Mouse (Mus musculus) retina, postnatal 1 day (tissue): ENCODE data around the gene Tnrc6b.
"Not testable (repeated sequence)": the region's sequence is repeated elsewhere in the genome, so short reads cannot be mapped to it uniquely, and the experiment has no call there.

Source experiments
- DNase-seq: peaks from one replicate; pipeline ENCODE4 v3.0.0-alpha.2; 2012

Gene Tnrc6b

DNA sequence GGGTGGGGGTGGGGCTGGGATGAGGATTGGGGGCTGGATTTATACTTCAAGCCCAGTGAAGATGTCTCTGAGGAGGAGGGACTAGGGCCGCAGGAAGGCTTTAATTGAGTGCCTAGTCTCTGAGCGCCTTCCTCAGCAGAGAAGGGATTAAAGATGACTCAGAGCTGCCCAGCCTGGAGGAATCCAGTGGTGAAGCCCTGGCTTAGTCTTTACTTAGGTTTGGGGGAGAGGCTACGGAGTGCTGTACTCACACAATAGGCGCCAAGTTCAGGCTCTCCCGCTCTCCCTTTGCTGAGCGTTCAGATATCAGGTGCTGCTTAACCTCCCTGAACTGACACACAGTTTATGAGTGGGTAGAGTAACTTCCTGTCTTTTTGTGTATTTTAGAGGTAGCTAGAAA lies 86.6 kb downstream of the Tnrc6b start:
- DNase-seq, result peak; percentile 69

DNA sequence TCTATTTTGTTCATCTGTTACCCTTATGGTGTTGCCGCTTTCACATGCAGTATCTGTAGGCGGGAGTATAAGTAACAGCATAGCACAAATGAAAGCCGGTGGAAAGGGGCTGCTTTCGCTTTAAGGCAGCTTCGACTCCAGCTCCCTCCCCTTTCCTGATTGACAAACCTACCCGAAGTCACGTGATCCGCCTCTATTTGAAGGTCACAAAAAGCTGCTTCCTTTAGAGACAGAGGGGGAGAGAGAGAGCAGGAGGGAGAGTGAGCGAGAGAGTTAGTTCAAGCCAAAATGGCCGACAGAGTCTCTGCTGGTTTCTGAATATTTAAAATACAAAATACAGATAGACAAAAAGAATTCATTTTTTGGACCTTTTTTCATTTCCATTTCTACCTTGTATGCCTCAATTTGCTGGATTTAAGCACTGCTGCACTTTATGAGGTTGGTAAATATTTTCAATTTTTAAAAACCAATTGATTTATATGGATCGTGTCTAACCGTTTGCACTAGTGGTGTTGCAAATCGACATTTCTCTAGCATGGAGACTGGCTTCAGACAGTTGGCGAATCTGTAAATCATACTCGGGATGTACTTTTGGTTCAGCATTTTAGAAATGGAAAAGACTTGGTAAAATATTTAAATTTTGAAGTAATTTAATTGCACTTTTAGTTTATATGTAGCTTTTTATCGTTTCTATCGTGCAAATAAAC lies 87.4 kb downstream of the Tnrc6b start:
- DNase-seq, result peak; percentile 99

DNA sequence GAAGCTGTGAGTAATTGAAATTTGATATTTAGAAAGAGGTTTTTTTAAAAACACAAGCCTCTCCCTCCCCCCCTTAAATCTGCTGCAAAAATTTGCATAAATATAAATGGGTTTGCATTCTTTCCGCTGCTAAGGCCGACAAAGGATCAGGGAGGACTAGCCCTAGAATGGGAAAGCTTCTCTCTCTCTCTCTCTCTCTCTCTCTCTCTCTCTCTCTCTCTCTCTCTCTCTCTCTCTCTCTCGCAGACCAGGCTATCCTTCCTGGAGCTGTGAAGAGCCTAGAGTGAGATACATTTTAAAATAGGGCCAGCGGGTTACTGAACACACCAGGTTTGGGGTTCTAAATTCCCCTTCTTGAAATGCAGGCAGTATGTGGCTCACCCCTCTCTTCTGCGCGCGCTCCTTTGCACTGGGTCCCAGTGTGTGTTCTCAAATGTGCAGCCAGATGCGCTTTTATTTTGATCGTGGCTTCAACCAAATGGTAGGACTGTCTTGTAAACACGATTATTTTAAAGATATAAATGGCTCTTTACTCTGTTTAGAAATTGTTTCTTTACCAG lies 88.0 kb downstream of the Tnrc6b start:
- DNase-seq, result peak; percentile 71

DNA sequence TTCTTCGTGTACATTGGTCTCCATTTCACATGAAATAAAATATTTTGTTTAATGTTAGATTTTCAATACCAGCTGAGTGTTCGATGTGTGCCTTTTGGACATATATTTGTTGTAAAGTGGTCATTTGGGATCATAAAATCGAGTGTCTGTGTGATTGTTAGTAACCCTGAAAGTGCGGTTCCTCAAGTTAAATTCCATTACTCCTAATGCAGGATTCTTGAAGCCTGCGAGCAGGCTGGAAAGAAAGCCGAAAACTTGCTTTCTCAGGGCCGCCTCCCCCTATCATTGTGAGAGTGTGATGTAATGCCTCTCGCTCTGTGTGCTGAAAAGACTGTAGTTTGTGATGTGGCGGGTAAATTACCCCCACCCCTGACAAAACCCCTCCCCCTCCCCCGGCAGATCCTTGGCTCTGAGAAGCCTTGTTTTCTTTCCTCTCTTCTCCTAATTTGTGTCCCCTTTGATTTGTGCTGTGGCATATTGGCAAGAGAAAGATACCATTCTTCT lies 88.6 kb downstream of the Tnrc6b start:
- DNase-seq, result peak; percentile 81

DNA sequence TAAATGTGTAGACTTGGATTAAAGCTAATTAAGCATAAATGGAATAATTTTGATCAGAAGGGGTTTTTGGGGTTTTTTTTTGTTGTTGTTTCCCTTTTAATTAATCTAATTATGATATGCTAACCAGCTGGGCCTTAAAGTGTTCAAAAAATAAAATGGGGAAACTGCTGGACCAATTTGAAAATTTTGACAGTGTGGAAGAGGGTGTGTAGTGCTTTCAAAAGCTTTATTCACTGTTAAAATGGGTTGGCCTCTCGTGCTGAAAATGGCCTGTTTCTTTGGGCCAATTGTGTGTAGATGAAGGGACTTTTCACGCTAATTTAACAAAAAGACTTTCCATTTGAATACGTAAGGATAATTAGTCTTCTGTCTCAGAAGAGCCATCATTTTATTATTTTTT lies 89.1 kb downstream of the Tnrc6b start:
- DNase-seq, result peak; percentile 51

DNA sequence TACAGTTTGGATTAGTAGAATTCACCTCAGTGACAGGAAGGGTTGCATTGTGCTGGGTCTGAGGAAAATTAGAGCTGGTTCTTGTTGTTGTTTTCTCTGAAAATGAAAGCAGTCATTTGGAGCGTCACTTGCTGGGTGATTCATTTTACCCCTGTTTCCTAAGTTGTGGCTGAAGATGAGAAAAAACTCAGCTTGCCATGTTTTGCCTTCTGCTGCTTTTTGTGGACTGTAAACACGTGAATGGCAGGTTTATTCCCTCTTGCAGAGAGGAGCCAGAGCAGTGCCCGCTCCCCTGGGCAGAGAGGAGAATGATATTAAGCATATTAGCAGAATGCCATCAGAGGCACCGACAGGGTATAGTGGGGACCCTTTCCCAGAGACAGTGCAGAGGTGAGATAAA lies 89.7 kb downstream of the Tnrc6b start:
- DNase-seq, result no peak

DNA sequence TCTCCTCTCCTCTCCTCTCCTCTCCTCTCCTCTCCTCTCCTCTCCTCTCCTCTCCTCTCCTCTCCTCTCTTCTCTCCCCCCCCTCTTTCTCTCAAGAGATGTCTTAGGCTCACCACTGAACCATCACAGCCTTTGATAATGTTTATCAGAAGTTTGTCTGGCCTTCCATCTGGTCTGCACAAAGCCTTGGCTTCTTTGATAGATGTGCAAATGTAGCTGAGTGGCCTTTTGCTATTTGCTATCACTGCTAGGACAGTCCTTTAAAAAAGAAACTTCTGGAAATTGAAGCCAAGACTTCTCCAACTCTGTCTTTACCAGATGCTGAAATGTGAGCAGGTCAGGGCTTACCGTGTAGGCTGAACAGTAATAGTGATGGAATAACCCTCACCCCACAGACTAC lies 90.5 kb downstream of the Tnrc6b start:
- DNase-seq, result no peak

DNA sequence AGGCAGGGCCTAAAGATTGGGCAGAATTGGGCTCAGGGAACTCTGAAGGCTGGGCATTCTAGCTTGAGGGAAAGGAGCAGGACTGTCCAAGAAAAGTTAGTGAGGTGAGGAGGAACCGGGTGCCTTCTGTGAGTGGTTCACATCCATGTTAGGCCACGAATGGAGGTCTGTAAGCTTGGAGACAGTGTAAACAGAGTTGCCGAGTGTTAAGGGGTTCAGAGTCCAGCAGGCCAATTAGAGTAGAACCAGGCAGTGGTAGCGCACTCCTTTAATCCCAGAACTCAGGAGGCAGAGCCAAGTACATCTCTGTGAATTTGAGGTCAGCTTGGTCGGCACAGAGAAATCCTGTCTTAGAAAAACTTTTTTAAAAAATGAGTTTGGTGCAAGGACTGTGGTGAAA lies 96.0 kb downstream of the Tnrc6b start:
- DNase-seq, result no peak

DNA sequence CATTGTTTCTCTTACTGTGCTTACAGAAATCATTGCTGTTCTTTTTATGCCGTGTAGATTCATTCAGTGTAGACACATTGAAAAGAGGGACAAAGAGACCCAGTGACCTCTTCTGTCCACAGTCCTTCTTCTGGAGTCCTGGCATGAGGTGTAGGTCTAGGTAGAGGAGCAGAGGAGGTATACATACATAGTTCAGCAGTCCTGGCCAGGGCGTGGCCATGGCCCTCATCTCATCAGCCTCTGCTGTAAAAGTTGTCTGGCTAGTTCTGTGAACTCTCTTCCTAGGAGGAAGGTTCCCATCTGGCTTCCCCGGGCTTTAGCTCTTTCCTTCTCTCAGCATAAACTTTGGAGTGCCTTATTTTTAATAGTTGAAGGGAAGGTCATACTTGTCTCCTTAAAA lies 99.1 kb downstream of the Tnrc6b start:
- no peak for DNase-seq

DNA sequence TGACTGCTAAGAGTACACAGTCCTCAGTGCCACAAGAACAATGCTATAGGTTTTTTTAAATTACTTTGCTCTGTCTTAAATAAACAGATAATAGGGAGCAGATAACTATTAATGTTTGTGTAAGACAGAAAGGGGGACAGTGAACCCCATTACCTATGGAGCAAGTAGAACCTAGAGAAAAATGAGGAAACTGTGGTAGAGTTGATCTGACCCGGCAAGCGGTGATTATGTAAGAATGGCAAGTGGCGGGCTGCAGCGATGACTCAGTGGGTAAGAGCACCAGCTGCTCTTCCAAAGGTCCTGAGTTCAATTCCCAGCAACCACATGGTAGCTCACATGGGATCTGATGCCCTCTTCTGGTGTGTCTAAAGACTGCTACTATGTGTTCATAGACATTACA lies 101.7 kb downstream of the Tnrc6b start:
- DNase-seq, result no peak

DNA sequence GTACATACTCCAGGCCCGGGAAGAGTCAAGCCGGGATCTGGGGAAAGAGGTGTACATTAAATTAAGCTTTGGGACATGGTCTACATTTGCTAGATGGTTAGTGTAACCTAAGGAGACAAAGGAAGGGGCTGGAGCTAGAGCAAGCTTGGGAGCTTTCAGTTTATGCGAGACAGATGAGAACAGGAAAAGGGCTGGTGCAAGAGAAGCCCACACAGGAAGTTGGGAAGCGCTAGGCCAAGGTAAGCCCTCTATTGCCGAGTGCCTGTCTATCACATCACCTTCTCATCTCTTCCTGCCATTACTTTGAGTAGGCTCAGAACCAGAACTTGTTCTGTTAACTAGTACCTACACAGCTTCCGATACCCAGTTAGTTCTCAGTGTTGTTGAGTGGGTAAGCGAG lies 103.7 kb downstream of the Tnrc6b start:
- no peak for DNase-seq

DNA sequence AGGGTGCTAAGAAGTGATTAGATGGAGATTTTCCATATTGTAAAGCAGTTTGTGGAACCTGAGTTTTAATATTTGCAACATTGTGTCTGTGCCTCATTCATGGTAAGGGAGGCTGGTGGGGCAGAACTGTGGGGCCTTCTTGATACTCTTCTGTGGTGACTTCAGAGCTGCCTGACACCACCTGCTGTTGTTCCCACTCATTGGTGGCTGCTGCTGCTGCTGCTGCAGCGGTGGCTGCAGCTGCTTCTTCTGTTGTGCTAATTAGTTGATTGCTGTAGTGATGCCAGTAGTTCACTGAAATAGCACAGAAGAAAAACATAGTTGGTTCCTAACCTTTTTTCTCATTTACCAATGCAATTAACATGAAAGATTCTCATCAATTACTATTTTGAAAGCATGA lies 111.2 kb downstream of the Tnrc6b start:
- peak; percentile 40 for DNase-seq

DNA sequence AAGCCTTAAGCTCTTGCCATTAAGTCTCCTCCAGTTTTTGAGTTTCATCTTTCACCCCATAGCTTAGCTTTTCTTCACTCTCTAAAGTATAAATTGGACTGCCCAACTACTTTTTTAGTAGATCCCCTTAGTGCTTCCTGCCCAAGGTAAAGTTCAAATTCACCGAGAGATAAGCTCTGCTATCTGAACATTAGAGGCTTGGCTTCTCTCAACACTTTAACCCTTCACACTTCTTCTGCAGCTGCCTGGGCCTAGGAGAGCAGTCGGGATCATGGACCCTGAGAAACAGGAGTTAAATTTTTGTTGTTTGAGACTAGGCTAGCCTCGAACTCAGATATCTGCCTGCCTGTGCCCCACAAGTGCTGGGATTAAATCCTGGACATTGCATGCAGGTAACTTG lies 120.1 kb downstream of the Tnrc6b start:
- DNase-seq, result no peak

DNA sequence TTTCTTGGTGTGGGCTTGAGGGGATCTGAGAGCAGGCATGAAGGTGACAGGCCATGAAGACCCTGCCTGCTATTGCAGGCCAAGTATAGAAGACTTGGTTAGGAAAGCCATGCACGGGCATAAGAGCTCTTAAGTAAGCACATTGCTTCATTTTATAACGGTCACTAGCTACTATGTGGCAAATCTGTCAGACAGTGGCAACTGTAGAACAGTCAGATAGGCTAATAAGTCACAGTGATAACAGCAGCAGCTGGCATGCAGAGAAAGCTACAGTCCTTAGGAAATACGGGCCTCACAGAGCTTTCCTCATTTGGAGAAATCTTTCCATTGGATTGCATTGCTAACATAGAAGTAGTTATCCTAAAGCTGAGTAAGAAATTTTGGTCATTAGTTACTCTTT lies 121.7 kb downstream of the Tnrc6b start:
- no peak for DNase-seq

DNA sequence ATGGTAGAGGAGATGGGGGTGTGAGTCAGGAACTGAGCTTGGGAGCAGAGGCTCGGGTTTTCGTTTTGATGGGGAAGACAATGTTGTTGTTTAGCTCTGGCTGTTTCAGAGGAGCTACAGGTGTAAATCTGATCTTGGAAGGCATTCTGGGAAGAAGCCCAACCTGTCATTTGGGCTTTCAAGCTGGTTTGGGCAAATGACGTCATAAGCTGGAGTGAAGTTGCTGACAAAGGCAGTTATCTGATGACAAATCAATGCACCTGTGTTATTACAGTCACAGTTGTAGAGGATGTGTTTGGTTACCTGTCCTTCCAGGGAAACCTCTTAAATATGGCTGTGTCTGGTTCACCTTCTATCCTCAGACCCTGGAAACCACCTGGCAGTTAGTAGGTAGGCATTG lies 125.1 kb downstream of the Tnrc6b start:
- DNase-seq, result no peak

DNA sequence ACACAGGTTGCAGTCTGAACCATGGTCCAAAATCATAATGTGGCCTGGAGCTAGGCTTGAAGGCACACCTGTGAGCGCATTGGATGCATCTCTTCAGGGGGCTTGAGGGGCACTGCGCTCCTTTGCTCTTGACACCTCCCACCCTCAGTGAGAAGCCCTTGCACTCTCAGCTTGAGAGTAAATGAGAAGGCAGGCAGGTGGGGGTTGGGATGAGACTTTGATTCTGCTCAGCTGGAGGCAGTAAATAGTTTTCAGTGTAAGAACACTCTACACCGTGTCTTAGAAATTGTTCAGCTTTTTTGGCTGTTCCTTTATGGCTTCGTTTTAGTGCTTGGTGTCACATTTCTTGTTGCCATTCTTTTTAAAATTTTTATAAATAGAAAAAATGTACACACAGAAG lies 127.7 kb downstream of the Tnrc6b start:
- DNase-seq, result no peak

DNA sequence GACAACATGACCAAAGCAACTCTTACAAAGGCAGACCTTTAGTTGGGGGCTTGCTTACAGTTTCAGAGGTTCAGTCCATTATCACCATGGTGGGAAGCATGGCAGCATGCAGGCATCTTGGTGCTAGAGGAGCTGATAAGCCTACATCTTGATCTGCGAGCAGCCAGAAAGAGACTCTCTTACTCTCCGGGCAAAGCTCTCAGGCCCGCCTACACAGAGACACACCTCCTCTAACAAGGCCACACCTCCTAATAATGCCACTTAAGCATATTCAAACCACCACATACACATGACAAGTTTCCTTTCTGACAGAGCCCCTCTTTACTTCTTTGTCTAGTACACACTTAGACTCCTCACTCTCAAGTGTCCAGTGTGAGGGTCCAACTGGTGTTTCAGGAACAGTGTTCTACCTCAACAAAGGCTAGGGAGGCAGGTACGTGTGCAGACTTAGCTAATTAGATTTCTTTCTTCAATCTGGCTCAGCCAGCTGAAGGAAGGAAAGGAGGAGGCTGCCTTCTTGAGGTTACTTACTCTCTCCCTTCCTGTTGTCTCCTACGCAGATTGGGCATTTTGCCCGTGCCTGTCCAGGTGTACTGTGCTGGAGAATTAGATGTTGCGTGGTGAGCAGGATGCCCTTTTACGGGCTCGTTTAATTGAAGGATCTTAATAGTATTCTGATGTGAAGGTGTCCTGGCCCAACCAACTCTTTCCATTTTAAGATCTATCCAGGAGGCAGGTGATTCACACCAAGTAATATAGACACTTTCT lies 128.7 kb downstream of the Tnrc6b start:
- DNase-seq, result no peak

DNA sequence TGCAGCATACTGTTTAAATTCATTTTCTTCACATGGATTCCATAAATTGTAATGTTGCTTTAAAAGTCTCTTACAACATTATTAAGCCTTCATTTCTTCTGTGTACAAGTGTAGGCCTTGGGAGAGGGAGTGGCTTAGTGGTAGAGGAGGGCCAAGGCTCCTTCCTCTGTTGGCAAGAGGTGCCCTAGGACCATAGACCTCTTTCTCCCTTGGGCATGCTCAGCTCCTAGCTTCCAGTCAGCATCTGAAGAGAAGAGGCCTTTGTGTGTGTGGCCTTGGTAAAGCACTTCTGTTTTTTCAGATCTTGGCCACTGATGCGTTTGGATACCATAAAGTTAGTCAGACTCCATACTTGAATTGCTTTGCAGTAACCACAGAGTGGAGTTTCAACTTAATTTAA lies 133.1 kb downstream of the Tnrc6b start:
- DNase-seq, result no peak

DNA sequence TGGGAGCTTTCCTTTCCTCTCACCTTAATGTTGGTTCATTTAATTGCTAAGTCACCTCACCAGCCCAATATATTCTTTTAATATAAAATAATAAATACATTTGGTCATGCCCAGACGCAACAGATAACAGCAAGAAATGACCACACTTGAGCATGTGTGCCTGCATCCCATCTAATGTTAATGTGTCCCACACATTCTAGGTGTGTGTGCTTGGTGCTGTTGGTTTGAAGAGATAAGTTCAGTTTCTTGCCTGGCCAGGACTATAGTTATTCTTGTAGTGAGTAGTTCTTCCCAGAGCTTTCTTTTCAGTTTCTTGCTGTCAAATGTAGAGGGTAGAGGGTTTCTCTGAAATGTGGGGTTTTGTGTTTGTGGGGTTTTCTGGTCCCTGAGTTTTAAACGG lies 133.8 kb downstream of the Tnrc6b start:
- DNase-seq, result no peak

DNA sequence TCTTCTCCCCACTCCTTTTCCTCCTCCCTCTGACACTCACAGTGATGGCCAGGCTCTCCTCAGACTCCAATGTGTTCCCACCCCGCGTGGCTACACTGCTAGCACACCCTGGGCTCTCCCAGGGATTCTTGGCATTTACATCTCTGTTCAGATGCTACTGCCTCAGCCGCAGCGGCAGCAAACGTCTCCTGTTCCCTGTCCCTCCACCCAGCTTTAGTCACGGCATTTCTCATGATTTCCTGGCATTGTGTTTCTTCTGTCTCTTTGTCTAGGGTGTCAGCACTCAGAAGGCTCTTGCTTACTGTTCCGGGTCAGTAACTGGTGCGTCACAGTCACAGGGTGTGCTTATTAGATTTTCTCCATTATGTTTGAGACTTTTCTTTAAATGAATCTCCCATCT lies 138.9 kb downstream of the Tnrc6b start:
- no peak for DNase-seq

DNA sequence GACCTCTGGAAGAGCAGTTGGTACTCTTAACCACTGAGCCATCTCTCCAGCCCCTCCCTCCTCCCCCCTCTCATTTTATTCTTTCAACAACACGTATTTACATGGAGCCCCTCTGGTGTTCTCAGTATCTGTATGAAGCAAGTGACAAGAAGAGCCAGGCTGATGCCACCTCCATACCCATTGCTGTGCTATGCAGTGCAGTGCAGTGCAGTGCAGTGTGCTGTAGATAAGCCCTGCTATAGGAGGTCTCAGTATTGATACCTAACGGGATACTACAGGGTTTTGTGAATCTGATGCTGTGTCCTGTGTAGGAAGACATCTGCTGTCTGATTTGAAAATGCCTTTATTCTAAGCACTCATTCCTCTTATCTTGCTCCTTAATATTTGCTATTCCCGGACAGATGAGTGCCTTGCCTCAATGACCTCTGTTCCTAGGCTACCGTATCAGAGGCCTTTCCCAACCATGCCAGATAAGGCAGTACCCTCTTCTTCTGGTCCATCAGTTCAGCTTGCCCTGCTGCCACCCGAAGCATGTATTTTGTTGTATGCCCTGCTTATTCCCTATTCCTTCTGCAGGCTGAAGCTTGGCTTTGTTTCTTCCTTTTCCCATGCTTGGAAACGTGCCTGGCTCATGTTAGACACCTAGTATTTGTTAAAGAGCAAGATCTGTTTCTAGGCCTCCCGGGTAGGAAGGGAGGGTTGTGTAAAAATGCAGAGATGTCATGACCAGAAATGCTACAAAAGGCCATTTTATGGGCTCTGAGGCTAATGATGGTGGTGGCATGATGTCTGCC lies 139.8 kb downstream of the Tnrc6b start:
- no peak for DNase-seq

DNA sequence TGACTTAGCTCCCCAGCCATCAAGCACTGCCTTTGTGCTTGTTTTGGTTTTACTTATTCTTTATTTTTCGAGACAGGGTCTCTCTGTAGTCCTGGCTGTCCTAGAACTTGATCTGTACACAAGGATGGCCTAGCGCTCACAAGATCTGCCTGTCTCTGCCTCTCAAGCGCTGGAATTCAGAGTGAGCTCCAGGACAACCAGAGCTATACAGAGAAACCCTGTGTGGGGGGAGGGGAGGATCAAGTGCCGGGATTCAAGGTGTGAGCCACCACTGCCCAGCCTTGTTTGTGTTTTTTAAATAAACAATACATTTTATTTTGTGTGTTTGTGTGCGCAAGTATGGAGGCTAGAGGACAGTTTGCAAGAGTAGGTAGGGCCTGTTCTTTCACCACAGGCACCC lies 141.0 kb downstream of the Tnrc6b start:
- DNase-seq, result no peak

DNA sequence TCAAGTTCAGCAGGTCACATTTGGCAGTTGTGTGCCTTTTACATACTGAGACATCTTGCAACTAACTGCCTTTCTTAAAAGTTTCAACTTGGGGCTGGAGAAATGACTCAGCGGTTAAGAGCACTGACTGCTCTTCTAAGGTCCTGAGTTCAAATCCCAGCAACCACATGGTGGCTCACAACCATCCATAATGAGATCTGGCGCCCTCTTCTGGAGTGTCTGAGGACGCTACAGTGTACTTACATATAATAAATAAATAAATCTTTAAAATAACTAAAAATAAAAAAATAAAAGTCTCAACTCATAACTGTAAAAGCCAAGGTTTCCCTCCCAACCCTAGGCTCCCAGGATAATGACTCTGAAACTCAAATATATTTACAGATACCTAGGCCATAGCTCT lies 141.4 kb downstream of the Tnrc6b start:
- DNase-seq, result not testable (repeated sequence)
